Mouse (Mus musculus): ENCODE measurements at regions not wholly inside any gene's neighbourhood (a gene's known extent, or its start where the extent isn't known, plus 50 kb on each side); places are given as distances from the start of the nearest gene placed in this dataset.
A peak's percentile ranks its signal among the peaks of the same experiment; 100 is the strongest.
"Not testable (repeated sequence)": the region's sequence is repeated elsewhere in the genome, so short reads cannot be mapped to it uniquely, and the experiment has no call there.

DNA sequence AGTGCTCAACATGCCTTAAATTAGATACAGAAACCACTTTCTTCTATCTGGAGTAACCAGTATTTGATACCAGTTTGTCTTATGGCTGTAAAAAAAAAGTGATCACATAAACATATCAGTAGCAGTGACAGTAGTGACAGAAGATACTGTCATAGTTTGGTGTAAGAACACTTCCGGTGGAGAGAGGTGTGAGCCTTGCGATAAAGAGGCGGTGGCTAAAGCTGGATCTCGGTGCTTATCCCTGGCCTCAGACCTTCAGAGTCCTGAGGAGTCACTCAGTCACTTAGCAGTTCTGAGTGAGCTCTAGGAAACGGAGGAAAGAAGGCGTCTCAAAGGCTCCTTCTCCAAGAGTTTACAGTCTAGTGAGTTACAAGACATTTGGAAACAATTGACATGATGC lies 169.4 kb downstream of the Mterf1b start:
- H3K4me2 ChIP-seq; H3K9ac ChIP-seq; H3K27ac ChIP-seq; H3K9me3 ChIP-seq; H3K4me1 ChIP-seq; H3K36me3 ChIP-seq (replicated peaks); H3K4me3 ChIP-seq; ATAC-seq (replicated peaks); H3K27me3 ChIP-seq (replicated peaks): not testable (repeated sequence)
- 94% methylated on average over 6 of the region's 6 CpGs for WGBS

DNA sequence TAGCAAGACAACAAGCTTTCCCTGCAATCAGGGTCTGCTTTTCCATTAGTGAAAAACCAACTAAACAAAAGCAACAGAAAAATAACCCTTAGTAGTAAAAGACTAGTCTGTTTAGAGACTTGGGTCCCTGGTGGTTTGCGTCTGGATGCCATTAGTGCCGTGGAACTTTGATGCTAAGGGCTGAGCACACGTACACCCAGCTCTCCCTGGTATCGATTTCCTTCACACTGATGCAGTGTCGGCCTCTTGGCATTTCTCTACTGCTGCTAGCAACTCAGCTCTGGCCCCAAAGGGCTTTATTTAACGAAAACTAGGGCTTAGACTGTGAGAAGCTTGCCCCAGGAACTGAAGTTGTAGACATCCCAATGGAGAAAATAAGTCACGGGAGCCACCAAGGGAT lies 192.6 kb downstream of the Mterf1b start:
- not testable (repeated sequence) for H3K27me3 ChIP-seq (replicated peaks)

DNA sequence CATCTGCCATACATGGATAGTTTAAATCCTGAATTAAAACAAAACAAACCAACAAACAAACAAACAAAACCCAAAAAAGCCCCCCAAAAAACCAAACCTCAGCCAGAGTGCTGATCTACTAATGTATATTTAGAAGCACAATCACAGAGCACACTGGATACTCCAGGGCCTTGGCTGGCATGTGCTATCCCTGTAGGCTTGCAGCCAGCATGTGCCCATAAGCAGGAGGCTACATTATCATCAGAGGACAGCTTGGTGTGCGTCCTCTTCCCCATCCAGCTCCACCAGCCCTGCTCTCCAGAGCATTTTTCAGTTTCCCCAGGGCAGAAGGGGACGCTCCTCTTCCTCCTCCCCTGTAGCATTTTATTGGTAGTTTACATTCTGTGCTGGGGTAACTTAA lies 198.9 kb downstream of the Mterf1b start:
- Histone ChIP-seq H3K9ac (no peak overlapping the region), H3K4me1 (no peaks in the 10 kb centered on the region; the same call in 1 of the 2 replicates), H3K4me3 (no peak overlapping the region), H3K4me2 (no peak overlapping the region), H3K27me3 (replicated peaks) (no peaks in the 10 kb centered on the region), H3K27ac (no peak overlapping the region), H3K36me3 (replicated peaks) (no peaks in the 10 kb centered on the region), H3K9me3 (no peaks in the 10 kb centered on the region)
- ATAC-seq (replicated peaks) = no peak
- 88% methylated on average over 2 of the region's 2 CpGs for WGBS

More for the DNA sequence above, 192.6 kb downstream of the Mterf1b start:
- H3K9me3 ChIP-seq; H3K36me3 ChIP-seq (replicated peaks); H3K4me1 ChIP-seq; H3K4me3 ChIP-seq; H3K9ac ChIP-seq; H3K27ac ChIP-seq; H3K4me2 ChIP-seq: not testable (repeated sequence)
- WGBS = 63% methylated on average over 7 of the region's 7 CpGs
- ATAC-seq (replicated peaks) = peak; percentile 58

DNA sequence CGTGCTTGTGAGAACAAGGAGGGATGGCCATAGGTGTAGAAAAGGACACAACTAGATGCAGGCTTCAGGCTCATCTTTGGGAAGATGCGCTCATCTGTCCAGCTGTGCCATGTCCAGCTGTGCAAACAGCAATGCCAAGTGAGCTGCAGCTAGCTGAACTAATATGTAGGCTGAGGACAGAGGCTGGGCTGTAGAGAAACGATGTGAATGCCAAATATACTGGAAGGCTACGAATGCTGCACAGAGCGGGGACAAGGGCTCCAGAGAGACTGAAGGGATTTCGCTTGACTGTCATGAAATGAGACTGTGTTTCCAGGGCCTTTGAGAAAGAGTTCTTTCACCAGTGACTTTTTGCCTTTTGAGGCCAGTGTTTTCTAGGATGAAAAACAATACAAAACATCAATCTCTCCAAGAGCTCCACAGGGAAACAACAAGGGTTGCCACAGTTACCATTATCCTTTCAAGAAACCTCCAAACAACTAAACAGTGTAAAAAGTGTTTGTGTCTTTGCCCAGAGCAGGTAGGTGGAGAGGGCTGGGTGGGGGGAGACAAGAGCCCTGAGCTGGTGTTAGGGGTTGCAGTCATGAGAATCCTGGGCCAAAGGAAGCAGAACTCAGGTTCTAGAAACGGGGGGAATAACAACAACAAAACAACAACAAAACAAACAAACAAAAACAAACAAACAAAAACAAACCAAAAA lies 202.3 kb downstream of the Mterf1b start:
- H3K4me2 ChIP-seq; H3K4me1 ChIP-seq; H3K9ac ChIP-seq; H3K36me3 ChIP-seq (replicated peaks); H3K27me3 ChIP-seq (replicated peaks); H3K9me3 ChIP-seq; H3K4me3 ChIP-seq; H3K27ac ChIP-seq: not testable (repeated sequence)
- ATAC-seq (replicated peaks) = peak; percentile 50; the same call in 1 of the 2 replicates
- WGBS = 53% methylated on average over 6 of the region's 7 CpGs

DNA sequence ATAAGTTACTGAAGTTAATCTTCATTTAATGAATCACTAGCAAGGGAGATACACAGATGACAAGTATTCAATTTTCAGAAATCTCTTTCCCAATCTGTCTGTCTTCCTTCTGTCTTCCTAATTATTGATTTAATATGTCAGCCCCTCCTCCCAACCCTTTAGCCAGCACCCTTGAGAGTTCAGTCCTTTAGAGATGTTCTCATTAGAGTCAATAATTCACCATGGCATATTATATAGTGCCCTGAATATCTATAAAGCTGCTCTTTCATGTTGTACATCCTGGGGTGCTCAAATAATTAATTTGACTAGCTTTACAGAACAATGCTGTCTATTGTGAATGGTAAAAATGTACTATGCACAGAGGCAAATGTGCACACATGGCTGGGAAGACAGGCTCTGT lies 205.9 kb downstream of the Mterf1b start:
- H3K27me3 ChIP-seq (replicated peaks) = no peaks in the 10 kb centered on the region
- ATAC-seq (replicated peaks) = 0 out of 2 replicates have a peak, but pooled peaks have one; percentile 45

DNA sequence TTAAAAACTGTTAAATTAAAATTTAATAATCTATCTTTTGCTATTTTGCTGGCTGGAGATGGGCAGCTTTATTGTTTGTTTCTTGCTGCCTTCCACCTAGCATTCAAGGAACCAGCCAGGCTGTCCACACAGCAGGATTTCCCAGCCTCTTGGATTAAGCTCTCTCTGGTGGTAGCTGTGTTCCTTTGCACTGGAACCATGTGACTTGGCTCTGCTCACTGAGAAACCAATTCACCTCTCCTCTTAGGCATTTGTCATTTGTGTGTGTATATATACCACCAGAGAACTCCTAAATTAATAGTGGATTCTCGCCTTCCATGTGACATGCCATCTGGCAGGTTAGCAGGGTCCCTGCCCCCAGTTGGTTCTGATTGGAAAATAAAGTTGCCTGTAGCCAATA lies 225.6 kb downstream of the Mterf1b start:
- Histone ChIP-seq H3K27me3 (replicated peaks) (no peaks in the 10 kb centered on the region), H3K4me2 (no peak overlapping the region), H3K4me3 (no peak overlapping the region), H3K9ac (no peak overlapping the region), H3K4me1 (no peaks in the 10 kb centered on the region), H3K36me3 (replicated peaks) (no peaks in the 10 kb centered on the region), H3K9me3 (no peaks in the 10 kb centered on the region), H3K27ac (no peak overlapping the region)
- WGBS = 81% methylated on average over 1 of the region's 1 CpGs
- ATAC-seq (replicated peaks) = no peak

More for the DNA sequence above, 205.9 kb downstream of the Mterf1b start:
- H3K4me1 ChIP-seq = no peaks in the 10 kb centered on the region; the same call in 1 of the 2 replicates
- no peak overlapping the region for H3K9ac ChIP-seq
- no peak overlapping the region for H3K4me2 ChIP-seq
- no peak overlapping the region for H3K4me3 ChIP-seq
- H3K27ac ChIP-seq = no peak overlapping the region
- H3K36me3 ChIP-seq (replicated peaks) = no peaks in the 10 kb centered on the region
- H3K9me3 ChIP-seq = no peaks in the 10 kb centered on the region

Measured in midbrain, embryonic 15.5 days (tissue).